Mouse (Mus musculus) macrophage (primary cell): ENCODE data around the gene Xpnpep1. TPM values are rescaled to one million over a fixed set of nuclear protein-coding genes. Genes with fewer than 3 reads are reported as not detected.

Source experiments
- H3K27ac ChIP-seq: fragments of 350-480 bp; formaldehyde crosslinking; 2 replicates; pipeline ENCODE4 v1.9.0; 2021
- H3K36me3 ChIP-seq: fragments of 350-480 bp; formaldehyde crosslinking; 2 replicates; pipeline ENCODE4 v1.9.0; 2021; ENCODE audit errors: inconsistent target
- H3K4me3 ChIP-seq: fragments of 350-480 bp; formaldehyde crosslinking; 2 replicates; pipeline ENCODE4 v1.9.0; 2021; ENCODE audit errors: inconsistent target
- H3K79me2 ChIP-seq: fragments of 350-480 bp; formaldehyde crosslinking; 2 replicates; pipeline ENCODE4 v1.9.0; 2021; ENCODE audit errors: inconsistent target
- WGBS: methylation state at CpG from one replicate; pipeline ENCODE4 v1.1.7; 2026; ENCODE audit warnings: inconsistent platforms; ENCODE audit not compliant: missing documents; 5-methylcytosine and 5-hydroxymethylcytosine counted together
- polyA plus RNA-seq: library from polyadenylated mRNA; stranded (reverse); fragments of 250-400 nt; gene quantifications from 3 replicates; pipeline ENCODE4 v1.2.4, GENCODE M21; 2018; ENCODE audit warnings: inconsistent platforms

The Xpnpep1 gene
- polyA plus RNA-seq, 1 experiment from 2014 or later: 48.5 TPM

DNA sequence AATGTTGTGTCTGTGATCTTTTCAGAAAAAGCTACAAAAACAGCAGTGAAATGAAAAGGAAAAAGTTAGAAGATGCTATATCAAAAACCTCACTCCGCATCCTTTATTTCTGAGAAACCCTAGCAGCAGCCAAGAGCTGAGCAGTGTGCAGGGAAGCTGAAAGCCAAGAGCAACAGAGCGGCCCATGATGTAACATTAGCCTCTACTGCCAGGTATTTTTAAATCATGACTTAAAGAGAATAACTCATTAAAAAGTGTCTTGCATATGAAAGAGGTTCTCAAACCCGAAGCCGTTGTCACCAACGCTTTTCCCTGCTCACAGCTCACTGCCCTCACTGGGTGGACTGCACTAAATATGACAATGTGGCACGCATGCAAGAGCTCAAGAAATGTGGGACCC lies 9.7 kb downstream of the Xpnpep1 start:
- Histone ChIP-seq H3K27ac (no peak overlapping the region), H3K4me3 (no peak overlapping the region), H3K79me2 (peaks cover 88% of the 10 kb centered on the region), H3K36me3 (peaks cover 33% of the 10 kb centered on the region; the same call in 1 of the 2 replicates)
- WGBS: 93% methylated on average over 6 of the region's 6 CpGs

DNA sequence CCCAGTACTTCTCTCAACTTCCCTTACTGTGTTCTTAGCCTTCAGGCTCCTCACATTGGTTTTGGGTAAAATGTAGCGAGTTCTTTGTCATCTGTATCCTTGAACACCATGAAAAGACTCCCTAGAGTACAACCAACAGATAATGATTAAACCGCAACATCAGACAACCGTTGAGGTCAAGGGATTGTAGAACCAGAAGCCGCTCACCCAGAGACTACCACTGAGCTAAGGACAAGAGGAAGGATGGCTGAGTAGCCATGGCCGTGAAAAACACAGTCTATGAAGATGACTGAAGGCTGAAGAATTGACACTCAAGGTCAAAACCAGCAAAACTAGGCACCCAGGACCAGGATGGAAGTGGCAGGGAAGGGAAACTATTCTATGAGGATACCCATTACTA lies 10.3 kb downstream of the Xpnpep1 start:
- H3K4me3 ChIP-seq: no peak overlapping the region
- WGBS: 94% methylated on average over 4 of the region's 5 CpGs
- peaks cover 82% of the 10 kb centered on the region for H3K79me2 ChIP-seq
- H3K27ac ChIP-seq: no peak overlapping the region
- peaks cover 39% of the 10 kb centered on the region; the same call in 1 of the 2 replicates for H3K36me3 ChIP-seq

DNA sequence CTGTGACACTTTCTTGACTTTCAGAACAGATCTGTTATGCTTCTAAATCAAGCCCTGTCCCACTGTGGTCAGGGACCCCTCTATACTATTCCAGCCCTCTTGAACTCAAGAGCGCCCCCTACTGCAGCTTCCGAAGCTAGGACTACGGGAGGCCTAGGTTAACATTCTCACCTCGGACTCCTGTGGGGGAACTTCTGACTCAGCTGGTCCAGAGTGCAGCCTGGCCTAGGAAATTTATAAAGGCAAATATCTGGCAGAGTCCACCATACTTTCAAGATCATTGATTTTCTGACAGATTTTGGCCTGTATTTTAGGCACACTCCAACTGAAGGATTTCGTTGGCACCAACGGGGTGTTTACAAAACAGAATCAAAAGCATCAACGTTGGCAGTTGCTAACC lies 11.0 kb downstream of the Xpnpep1 start:
- Histone ChIP-seq H3K79me2 (peaks cover 76% of the 10 kb centered on the region), H3K4me3 (no peak overlapping the region), H3K27ac (no peak overlapping the region), H3K36me3 (peaks cover 45% of the 10 kb centered on the region; the same call in 1 of the 2 replicates)
- 92% methylated on average over 7 of the region's 7 CpGs for WGBS

DNA sequence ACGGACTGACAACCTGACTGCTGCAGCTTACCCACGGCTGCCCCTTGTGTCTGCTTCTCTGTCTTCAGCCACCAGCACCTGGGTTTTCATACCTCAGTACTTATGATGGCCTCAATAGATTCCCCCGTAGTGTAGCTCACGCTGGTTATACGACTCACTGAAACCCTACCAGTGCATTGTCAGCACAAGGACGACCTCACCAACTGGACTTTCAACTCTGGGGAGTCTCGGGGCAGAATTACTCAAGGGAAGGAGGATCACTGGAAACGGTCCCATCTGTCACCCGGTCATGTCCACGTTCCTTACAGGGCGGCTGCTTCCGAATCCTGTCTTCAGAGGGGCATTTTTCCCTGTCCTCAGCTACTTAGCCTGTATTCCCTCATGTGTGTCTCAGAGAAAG lies 11.8 kb downstream of the Xpnpep1 start:
- H3K27ac ChIP-seq: no peak overlapping the region
- H3K36me3 ChIP-seq: peaks cover 52% of the 10 kb centered on the region; the same call in 1 of the 2 replicates
- 97% methylated on average over 12 of the region's 12 CpGs for WGBS
- H3K79me2 ChIP-seq: peaks cover 68% of the 10 kb centered on the region
- H3K4me3 ChIP-seq: no peak overlapping the region

DNA sequence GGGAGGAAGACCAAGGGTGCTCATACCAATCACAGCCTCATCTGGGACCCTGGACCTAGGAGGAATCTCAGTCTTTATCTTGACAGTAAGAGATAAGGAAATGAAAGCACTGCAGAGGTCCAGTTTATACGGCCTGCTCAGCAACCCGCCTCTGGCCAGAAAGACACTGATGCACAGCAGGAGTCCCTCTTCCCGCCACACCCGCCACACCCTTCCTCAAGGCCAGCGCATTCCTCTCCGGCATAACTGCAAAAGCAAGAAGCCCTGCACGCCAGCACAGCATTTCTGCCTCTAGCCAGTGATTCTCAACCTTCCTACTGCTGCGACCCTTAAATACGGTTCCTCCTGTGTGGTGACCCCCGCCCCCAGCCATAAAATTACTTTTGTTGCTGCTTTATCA lies 16.8 kb downstream of the Xpnpep1 start:
- no peak overlapping the region for H3K27ac ChIP-seq
- peaks cover 52% of the 10 kb centered on the region; the same call in 1 of the 2 replicates for H3K36me3 ChIP-seq
- 91% methylated on average over 10 of the region's 10 CpGs for WGBS
- H3K79me2 ChIP-seq: peaks cover 37% of the 10 kb centered on the region
- no peak overlapping the region for H3K4me3 ChIP-seq

DNA sequence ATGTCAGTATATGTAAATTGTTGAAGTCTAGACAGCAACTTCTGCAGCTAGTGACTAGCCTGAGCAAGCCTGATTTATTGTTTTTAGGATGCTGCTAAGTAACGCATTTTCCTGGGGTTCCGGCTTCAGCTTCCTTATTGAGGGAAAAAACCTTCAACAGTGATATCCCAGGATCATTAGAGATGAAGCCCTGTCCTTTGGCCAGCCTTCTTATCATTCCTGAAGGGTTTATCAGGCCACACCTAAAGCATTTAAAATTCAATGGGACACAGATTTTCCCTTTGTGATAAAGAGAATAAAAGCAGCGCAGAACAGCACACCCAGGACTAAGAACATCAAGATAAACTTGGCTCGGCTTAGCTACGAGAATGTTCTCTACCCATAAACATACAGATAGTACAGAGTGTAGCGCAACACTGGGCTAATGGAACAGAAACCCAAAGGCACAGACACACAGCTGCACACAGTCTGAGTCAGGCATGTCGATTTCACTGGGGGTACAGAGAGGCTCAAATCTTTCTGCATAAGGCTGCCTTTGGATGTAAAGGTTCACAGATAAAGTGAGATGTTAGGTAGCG lies 17.9 kb downstream of the Xpnpep1 start:
- WGBS: 94% methylated on average over 8 of the region's 8 CpGs
- Histone ChIP-seq H3K27ac (no peak overlapping the region), H3K79me2 (peaks cover 37% of the 10 kb centered on the region), H3K4me3 (no peak overlapping the region), H3K36me3 (peaks cover 50% of the 10 kb centered on the region; the same call in 1 of the 2 replicates)

DNA sequence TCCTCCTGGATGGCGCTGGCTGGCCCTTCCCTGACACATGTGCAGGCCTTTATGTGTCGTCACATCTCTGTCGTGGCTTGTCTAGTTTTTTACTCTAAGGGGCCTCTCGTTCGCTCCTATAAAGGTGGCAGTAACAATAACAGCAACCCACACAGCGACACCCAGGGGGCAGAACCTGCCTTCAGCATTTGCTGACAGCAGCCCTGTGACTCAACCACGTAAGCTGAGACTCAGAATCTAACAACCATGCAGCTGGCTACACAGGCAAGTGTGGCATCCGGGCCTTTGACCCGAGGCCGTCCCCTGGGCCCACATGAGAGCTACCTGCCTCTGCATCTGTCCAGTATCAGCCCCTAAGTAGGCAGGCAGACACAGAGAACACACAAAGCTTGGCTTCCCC lies 18.5 kb downstream of the Xpnpep1 start:
- Histone ChIP-seq H3K27ac (no peak overlapping the region), H3K4me3 (no peak overlapping the region), H3K36me3 (peaks cover 44% of the 10 kb centered on the region; the same call in 1 of the 2 replicates), H3K79me2 (peaks cover 36% of the 10 kb centered on the region)
- 93% methylated on average over 10 of the region's 10 CpGs for WGBS

DNA sequence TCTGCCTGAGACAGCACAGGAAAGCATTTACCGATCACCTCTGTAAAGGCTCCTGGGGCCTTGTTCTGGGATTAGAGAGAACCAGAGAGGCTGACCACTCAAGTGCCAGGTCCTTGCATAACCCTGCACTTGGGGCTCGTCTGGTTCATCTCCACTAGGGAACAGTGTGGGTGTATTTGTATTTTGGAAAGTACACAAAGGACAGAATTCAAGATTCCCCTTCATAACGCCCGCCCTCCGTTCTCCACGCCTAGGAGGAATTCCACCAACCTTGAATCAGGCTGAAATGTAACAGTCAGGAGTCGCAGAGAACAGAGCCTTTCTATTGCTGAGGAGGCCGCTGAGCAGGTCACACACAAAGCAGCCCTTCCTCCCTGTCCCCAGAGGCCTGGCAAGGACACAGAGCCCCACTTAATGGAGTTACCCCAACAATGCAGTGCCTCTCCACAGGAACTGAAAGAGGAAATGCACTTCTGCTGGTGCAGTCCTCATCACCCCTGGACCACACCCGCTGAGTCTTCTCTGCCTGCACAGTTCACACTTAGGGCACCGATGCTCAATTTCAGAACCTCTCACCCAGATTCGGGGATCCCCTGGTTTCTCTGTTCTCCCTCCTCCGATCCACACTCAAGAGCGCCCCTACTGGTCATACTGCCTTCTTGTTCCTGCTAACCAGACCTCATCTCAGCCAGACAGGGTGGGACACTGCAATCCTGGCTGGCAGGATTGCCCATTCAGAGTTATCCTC lies 20.1 kb downstream of the Xpnpep1 start:
- WGBS: 54% methylated on average over 13 of the region's 13 CpGs
- Histone ChIP-seq H3K36me3 (peaks cover 38% of the 10 kb centered on the region; the same call in 1 of the 2 replicates), H3K79me2 (peaks cover 51% of the 10 kb centered on the region), H3K27ac (no peak overlapping the region), H3K4me3 (no peak overlapping the region)

DNA sequence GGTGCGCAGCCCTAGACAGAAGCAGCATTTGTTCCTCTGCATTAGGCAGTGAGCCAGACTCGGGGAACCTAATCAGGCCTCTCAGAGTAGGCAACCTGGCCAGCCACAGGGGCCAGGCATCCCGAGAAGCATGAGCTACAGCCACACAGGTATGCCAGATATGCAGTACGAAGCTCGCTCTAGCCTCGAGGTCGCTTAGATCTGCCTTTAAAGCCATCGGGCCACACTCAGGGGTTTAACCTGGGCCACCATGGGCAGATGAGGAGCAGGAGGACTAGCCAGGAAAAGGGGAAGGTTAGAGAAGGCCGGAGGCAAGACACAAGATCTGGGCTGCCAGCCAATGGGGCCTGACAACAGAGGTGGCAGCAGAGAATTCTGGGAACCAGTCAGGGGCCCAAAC lies 22.1 kb downstream of the Xpnpep1 start:
- H3K4me3 ChIP-seq: no peak overlapping the region
- WGBS: 85% methylated on average over 9 of the region's 9 CpGs
- peaks cover 51% of the 10 kb centered on the region for H3K79me2 ChIP-seq
- H3K36me3 ChIP-seq: peaks cover 30% of the 10 kb centered on the region; the same call in 1 of the 2 replicates
- no peak overlapping the region for H3K27ac ChIP-seq

DNA sequence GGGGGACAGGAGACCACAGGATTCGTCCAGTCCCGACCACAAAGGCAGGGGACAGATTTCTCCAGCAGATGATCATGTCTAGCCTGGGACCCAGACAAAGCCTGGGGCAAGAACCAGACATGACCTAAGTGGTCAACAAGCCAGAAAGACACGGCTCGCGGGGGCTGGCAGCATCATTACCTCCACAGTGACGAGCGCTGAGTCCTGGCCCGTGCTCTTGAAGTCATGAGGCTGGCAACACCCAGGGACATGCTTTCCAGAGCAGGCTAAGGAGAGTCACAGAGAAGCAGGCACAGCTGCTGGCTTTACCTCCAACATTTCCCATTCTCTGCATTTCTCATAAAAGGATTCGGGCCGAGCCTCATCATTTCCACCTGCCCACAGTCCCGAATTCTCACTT lies 22.8 kb downstream of the Xpnpep1 start:
- H3K27ac ChIP-seq: no peak overlapping the region
- H3K4me3 ChIP-seq: no peak overlapping the region
- 97% methylated on average over 10 of the region's 11 CpGs for WGBS
- peaks cover 51% of the 10 kb centered on the region for H3K79me2 ChIP-seq
- H3K36me3 ChIP-seq: peaks cover 29% of the 10 kb centered on the region; the same call in 1 of the 2 replicates

DNA sequence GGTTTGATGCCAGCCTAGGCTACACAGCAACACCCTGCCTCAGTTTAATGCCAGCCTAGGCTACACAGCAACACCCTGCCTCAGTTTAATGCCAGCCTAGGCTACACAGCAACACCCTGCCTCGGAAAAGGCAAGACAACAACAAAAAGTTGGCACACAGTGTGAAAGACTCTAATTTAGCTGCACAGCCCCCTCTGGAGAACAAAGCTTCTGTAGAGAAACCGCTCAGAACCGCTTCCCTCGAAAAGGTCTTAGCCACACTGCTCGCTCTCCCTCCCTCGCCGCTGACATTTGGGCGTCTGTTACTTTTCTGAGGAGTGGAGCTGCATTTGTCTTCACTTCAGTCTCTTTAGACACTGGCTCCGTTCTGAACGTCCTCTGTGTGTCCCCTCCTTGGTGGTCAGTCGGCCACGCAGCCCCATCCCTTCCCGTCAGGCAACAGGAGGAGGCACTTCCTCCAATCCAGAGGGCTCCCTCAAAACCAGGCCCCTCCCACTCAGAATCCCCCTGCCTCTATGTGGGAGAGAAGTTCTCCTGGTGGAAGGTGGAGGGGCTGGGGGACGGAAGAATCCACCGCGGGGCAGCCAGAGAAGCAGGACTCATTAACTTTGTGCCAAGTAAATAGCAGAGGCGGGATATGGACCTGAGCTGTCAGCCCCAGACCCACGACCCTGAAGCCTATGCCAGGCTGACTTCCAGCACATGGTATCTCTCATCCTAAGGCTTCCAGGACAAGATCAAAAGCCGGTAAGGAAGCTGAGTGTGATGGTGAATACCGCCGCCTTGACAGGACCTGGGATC lies 24.9 kb downstream of the Xpnpep1 start:
- peaks cover 41% of the 10 kb centered on the region; the same call in 1 of the 2 replicates for H3K36me3 ChIP-seq

DNA sequence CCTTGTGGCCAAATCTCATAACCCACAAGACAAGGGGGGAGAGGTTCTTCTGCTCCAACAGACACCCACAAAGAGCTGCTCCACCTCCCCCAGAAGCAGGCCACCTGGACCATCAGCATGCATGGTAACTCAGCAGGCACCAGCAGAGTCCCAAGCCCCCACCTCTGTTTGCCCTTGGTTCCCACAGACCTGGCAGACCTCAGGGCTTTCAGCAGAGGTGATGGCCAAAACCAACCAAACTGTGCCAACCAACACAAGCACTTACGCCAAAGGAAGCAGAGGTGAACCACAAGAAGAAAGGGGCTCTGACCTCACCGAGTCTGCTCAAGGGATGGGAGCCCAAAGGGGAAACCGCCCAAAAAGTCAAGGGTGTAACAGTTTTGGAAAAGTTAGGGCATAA lies 26.3 kb downstream of the Xpnpep1 start:
- Histone ChIP-seq H3K79me2 (peaks cover 37% of the 10 kb centered on the region), H3K4me3 (no peak overlapping the region), H3K27ac (no peak overlapping the region), H3K36me3 (peaks cover 55% of the 10 kb centered on the region; the same call in 1 of the 2 replicates)
- 64% methylated on average over 3 of the region's 3 CpGs for WGBS

More for the DNA sequence above, 24.9 kb downstream of the Xpnpep1 start:
- Histone ChIP-seq H3K27ac (no peak overlapping the region), H3K4me3 (no peak overlapping the region), H3K79me2 (peaks cover 50% of the 10 kb centered on the region)
- 97% methylated on average over 21 of the region's 21 CpGs for WGBS

DNA sequence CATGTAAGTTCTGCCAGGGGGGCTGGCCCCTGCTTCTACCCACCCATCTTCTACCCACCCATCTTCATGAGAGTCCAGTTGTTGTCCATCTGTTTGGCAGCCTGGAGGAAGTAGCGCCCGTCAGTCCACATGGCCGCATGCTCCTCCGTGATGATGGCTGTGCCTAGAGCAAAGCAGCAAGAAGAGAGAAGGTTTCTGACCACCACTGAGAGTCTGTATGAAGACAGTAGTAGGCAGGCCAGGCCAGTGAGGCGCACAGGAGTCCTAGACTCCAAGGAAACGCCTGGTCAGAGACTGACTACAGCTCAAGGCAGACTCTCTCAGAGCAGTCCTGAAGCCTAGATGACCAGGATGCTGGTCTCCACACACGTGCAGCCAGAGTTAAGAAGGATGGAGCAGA lies 26.7 kb downstream of the Xpnpep1 start:
- 83% methylated on average over 7 of the region's 7 CpGs for WGBS
- H3K4me3 ChIP-seq: no peak overlapping the region
- peaks cover 55% of the 10 kb centered on the region; the same call in 1 of the 2 replicates for H3K36me3 ChIP-seq
- peaks cover 33% of the 10 kb centered on the region for H3K79me2 ChIP-seq
- H3K27ac ChIP-seq: no peak overlapping the region

DNA sequence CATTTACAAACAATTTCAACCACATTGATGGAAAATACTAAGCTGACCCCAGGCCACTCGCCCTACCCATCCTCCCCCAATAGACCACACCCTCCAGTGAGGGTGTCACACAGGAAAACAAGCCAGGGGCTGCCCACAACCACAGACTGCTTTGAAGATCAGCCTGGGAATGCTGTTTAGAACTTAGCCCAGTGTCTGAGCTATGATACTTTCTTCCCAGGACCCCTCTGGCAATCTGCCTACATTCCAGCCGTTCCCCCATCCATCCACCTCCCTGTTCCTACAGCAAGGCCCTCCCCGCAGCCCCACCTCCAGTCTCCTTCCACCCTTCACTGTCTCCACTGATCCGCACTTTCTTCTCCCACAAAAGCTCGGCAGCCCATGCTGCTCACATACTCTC lies 29.1 kb downstream of the Xpnpep1 start:
- 95% methylated on average over 5 of the region's 5 CpGs for WGBS
- Histone ChIP-seq H3K79me2 (peaks cover 9% of the 10 kb centered on the region; the same call in 1 of the 2 replicates), H3K27ac (no peak overlapping the region), H3K36me3 (peaks cover 76% of the 10 kb centered on the region), H3K4me3 (no peak overlapping the region)
